Mouse (Mus musculus) midbrain, postnatal 0 days (tissue): ENCODE results near the gene Fam167b. TPM values are rescaled to one million over a fixed set of nuclear protein-coding genes. Genes with fewer than 3 reads are reported as not detected.
A peak's percentile ranks its signal among the peaks of the same experiment; 100 is the strongest.

ENCODE experiments used
- ATAC-seq: fragments of 200-750 bp; cut with Nextera tagmentation; 2 replicates; pipeline ENCODE4 v1.8.0; 2017; ENCODE audit warnings: moderate number of reproducible peaks, mild to moderate bottlenecking, moderate TSS enrichment, moderate library complexity; ENCODE audit not compliant: low FRiP score
- DNase-seq: peaks from one replicate; pipeline ENCODE4 v3.0.0-alpha.2; 2015; ENCODE audit warnings: low spot score
- H3K27ac ChIP-seq: fragments of 300-500 bp; sonication (generic); 2 replicates; pipeline ENCODE4 v1.5.1; 2014; ENCODE audit warnings: low read depth, mild to moderate bottlenecking, low read length, mixed read lengths
- H3K27me3 ChIP-seq: fragments of 300-500 bp; sonication (generic); 2 replicates; pipeline ENCODE4 v1.6.1; 2014; ENCODE audit warnings: low read length, control low read depth, mixed read lengths; ENCODE audit not compliant: insufficient read depth
- H3K36me3 ChIP-seq: fragments of 300-500 bp; sonication (generic); 2 replicates; pipeline ENCODE4 v1.6.1; 2014; ENCODE audit warnings: low read length, control low read depth, mixed read lengths; ENCODE audit not compliant: insufficient read depth
- H3K4me1 ChIP-seq: fragments of 300-500 bp; sonication (generic); 2 replicates; pipeline ENCODE4 v1.6.1; 2014; ENCODE audit warnings: mild to moderate bottlenecking, control low read depth, antibody characterized with exemption, low read length, mixed read lengths; ENCODE audit not compliant: insufficient read depth
- H3K4me2 ChIP-seq: fragments of 300-500 bp; sonication (generic); 2 replicates; pipeline ENCODE4 v1.6.1; 2014; ENCODE audit warnings: low read depth, mild to moderate bottlenecking, low read length, mixed read lengths; ENCODE audit not compliant: poor library complexity, severe bottlenecking
- H3K4me3 ChIP-seq: fragments of 300-500 bp; sonication (generic); 2 replicates; pipeline ENCODE4 v1.5.1; 2014; ENCODE audit warnings: low read depth, mild to moderate bottlenecking, low read length, moderate library complexity
- H3K9ac ChIP-seq: fragments of 300-500 bp; sonication (generic); replicated peaks from 2 replicates; pipeline ENCODE4 v1.6.1; 2014; ENCODE audit warnings: mild to moderate bottlenecking, low read length, moderate library complexity, mixed read lengths; ENCODE audit not compliant: poor library complexity, severe bottlenecking
- H3K9me3 ChIP-seq: fragments of 300-500 bp; sonication (generic); 2 replicates; pipeline ENCODE4 v1.6.1; 2016; ENCODE audit warnings: low read length, control low read depth
- CTCF ChIP-seq: IDR thresholded peaks from 2 replicates; pipeline ENCODE4 v1.5.1; 2016; ENCODE audit warnings: antibody characterized with exemption, mild to moderate bottlenecking
- WGBS: fragments of 180-500 bp; shearing (Covaris S2); extraction: QIAGEN DNeasy Blood & Tissue Kit; methylation state at CpG from one replicate; pipeline ENCODE4 v1.1.7; 2014; 5-methylcytosine and 5-hydroxymethylcytosine counted together
- polyA plus RNA-seq: library from polyadenylated mRNA; unstranded; fragments of >200 nt; fragmentation: Nextera tagmentation; extraction: Ambion mirVana; gene quantifications from 2 replicates; pipeline ENCODE4 v1.2.1, GENCODE M21; 2015
- total RNA-seq: library from RNA; depleted of rRNA; stranded (reverse); fragments of >200 nt; gene quantifications from 2 replicates; pipeline ENCODE4 v1.2.3, GENCODE M21; 2014

Gene Fam167b
- total and polyA plus RNA-seq, 2 experiments from 2014 or later, result not detected

GRCm38 (mm10) chr4:129618031-129618430 lies 39.7 kb upstream of the Fam167b start:
- DNase-seq, result no peak
- ATAC-seq, result no peak
- no peaks in the 10 kb centered on the region for H3K9me3 ChIP-seq
- no peak for TF ChIP-seq CTCF
- peak overlapping the region; percentile 87 for H3K9ac ChIP-seq
- H3K4me3 ChIP-seq, result peak overlapping the region; percentile 52
- peak overlapping the region; percentile 95 for H3K27ac ChIP-seq
- peak overlapping the region; percentile 80 for H3K4me2 ChIP-seq
- H3K27me3 ChIP-seq, result no peaks in the 10 kb centered on the region
- H3K4me1 ChIP-seq, result peaks cover 23% of the 10 kb centered on the region
- H3K36me3 ChIP-seq, result peaks cover 3% of the 10 kb centered on the region; the same call in 1 of the 2 replicates
- 95% methylated on average over 5 of the region's 5 CpGs for WGBS

- Histone ChIP-seq H3K4me3 (no peak overlapping the region), H3K9me3 (no peaks in the 10 kb centered on the region), H3K27ac (no peak overlapping the region), H3K9ac (no peak overlapping the region), H3K36me3 (peaks cover 3% of the 10 kb centered on the region; the same call in 1 of the 2 replicates), H3K4me2 (no peak overlapping the region), H3K27me3 (no peaks in the 10 kb centered on the region), H3K4me1 (peaks cover 16% of the 10 kb centered on the region)
- WGBS, result 95% methylated on average over 7 of the region's 7 CpGs
- DNase-seq (no peak), ATAC-seq (no peak)
- TF ChIP-seq CTCF, result no peak; the same call in 1 of the 2 replicates
Measured at GRCm38 (mm10) chr4:129617121-129617641, 38.8 kb upstream of the Fam167b start.

GRCm38 (mm10) chr4:129616631-129617030 lies 38.3 kb upstream of the Fam167b start:
- Histone ChIP-seq H3K27me3 (no peaks in the 10 kb centered on the region), H3K36me3 (peaks cover 3% of the 10 kb centered on the region; the same call in 1 of the 2 replicates), H3K4me3 (no peak overlapping the region), H3K4me2 (no peak overlapping the region), H3K4me1 (peaks cover 11% of the 10 kb centered on the region; the same call in 1 of the 2 replicates), H3K9me3 (no peaks in the 10 kb centered on the region), H3K9ac (no peak overlapping the region), H3K27ac (no peak overlapping the region)
- 95% methylated on average over 3 of the region's 3 CpGs for WGBS
- no peak for DNase-seq
- no peak for ATAC-seq
- TF ChIP-seq CTCF, result no peak

GRCm38 (mm10) chr4:129615801-129616290 lies 37.5 kb upstream of the Fam167b start:
- Histone ChIP-seq H3K27me3 (no peaks in the 10 kb centered on the region), H3K27ac (no peak overlapping the region), H3K9me3 (no peaks in the 10 kb centered on the region), H3K9ac (no peak overlapping the region), H3K4me3 (no peak overlapping the region), H3K4me1 (peaks cover 5% of the 10 kb centered on the region; the same call in 1 of the 2 replicates), H3K4me2 (no peak overlapping the region), H3K36me3 (peaks cover 3% of the 10 kb centered on the region; the same call in 1 of the 2 replicates)
- 88% methylated on average over 9 of the region's 9 CpGs for WGBS
- ATAC-seq, result no peak
- no peak for DNase-seq
- no peak for TF ChIP-seq CTCF

- 67% methylated on average over 6 of the region's 6 CpGs for WGBS
Measured at GRCm38 (mm10) chr4:129614093-129614492, 35.7 kb upstream of the Fam167b start, which contains the start of gene Dcdc2b. Gene Dcdc2b (minus strand): TSS chr4:129614257.

GRCm38 (mm10) chr4:129610472-129610871 lies 32.1 kb upstream of the Fam167b start:
- Histone ChIP-seq H3K36me3 (peaks cover 11% of the 10 kb centered on the region), H3K9ac (no peak overlapping the region), H3K9me3 (no peaks in the 10 kb centered on the region), H3K27me3 (no peaks in the 10 kb centered on the region), H3K4me3 (no peak overlapping the region), H3K27ac (no peak overlapping the region), H3K4me1 (no peaks in the 10 kb centered on the region), H3K4me2 (no peak overlapping the region)
- DNase-seq, result no peak
- WGBS, result 76% methylated on average over 4 of the region's 4 CpGs
- TF ChIP-seq CTCF, result no peak
- ATAC-seq, result peak; percentile 20; the same call in 1 of the 2 replicates

More at GRCm38 (mm10) chr4:129614093-129614492, 35.7 kb upstream of the Fam167b start, which contains the start of gene Dcdc2b:
- no peak for ATAC-seq
- no peak within 1 kb of the TSS for H3K4me2 ChIP-seq
- DNase-seq, result no peak
- no peak within 1 kb of the TSS for H3K4me3 ChIP-seq
- H3K4me1 ChIP-seq, result peaks cover 5% of the 10 kb centered on the region; the same call in 1 of the 2 replicates
- no peak for TF ChIP-seq CTCF
- no peaks in the 10 kb centered on the region for H3K9me3 ChIP-seq
- H3K27me3 ChIP-seq, result no peaks in the 10 kb centered on the region
- H3K9ac ChIP-seq, result 0 out of 2 replicates have a peak within 1 kb of the TSS, but pooled peaks have one; percentile 29
- 0 out of 2 replicates have a peak, but pooled peaks cover 3% of the 10 kb centered on the region for H3K36me3 ChIP-seq
- H3K27ac ChIP-seq, result no peak within 1 kb of the TSS
